Mouse (Mus musculus) heart, postnatal 0 days (tissue): ENCODE results near the gene Ahcyl2.

Source experiments
- CTCF ChIP-seq: IDR thresholded peaks from 2 replicates; pipeline ENCODE4 v1.5.1; 2016; ENCODE audit warnings: antibody characterized with exemption, control low read depth, low read depth
- EP300 ChIP-seq: IDR thresholded peaks from 2 replicates; pipeline ENCODE4 v1.6.1; 2016; ENCODE audit warnings: antibody characterized with exemption, low read depth

- no peak for TF ChIP-seq CTCF
- TF ChIP-seq EP300: no peak
These were observed 133.6 kb downstream of the Ahcyl2 start for GRCm38 (mm10) chr6:29901450-29901849.
